Mouse (Mus musculus) right cerebral cortex, adult 18-20 months (tissue): ENCODE measurements around the gene Neurog2.

ENCODE experiments used
- DNase-seq: peaks from one replicate; pipeline ENCODE4 v3.0.0; 2022; ENCODE audit warnings: mixed read lengths

The Neurog2 gene

GRCm38 (mm10) chr3:127633080-127634032 is at the start of gene Neurog2:
Gene Neurog2 (plus strand): TSS chr3:127633135.
- peak; percentile 25 for DNase-seq

- DNase-seq = no peak
These were observed 35.8 kb upstream of the Neurog2 start for GRCm38 (mm10) chr3:127597136-127597535.

- no peak for DNase-seq
These were observed 24.8 kb upstream of the Neurog2 start for GRCm38 (mm10) chr3:127608109-127608508.

DNA sequence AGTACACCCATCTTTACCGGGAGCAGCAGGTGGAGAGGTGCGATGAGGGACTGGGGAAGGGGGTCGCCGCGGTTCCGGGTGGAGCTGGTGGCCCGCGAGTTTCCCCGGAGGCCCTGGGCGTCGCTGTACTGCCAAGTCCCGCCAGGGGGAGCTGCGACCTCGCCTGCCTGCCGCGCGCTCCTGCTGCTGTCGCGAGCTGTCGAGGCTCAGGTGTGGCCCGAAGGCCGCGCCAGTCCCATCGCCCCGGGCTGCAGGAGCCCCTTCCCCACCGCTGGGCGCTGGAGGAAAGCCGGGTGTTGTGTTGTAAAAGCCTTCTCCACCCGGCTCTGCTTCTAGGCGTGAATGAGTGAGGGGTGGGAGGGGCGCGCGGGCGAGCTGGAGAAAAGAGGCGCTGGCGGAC is 7.6 kb upstream of the Neurog2 start:
- DNase-seq = peak; percentile 24

GRCm38 (mm10) chr3:127625701-127626399 is 7.1 kb upstream of the Neurog2 start:
- no peak for DNase-seq

DNA sequence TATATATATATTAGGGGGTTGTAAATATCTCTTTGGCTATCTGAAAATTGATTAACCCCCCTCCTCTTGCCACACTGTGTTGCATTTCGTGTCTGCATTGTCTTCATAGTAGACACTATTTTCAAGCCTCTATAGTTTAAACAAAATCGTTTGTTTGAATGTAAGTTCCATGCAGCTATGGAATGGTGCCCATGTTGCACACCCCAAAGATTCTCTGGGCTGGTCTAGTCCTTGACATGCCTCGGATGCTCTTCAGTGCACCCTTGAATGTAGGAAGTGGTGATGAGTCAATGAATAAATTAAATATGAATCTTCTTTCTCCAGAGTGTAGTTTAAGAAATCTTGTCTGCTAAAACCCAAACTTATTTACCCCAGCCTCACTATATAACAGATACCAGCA is 6.4 kb upstream of the Neurog2 start:
- DNase-seq = no peak

DNA sequence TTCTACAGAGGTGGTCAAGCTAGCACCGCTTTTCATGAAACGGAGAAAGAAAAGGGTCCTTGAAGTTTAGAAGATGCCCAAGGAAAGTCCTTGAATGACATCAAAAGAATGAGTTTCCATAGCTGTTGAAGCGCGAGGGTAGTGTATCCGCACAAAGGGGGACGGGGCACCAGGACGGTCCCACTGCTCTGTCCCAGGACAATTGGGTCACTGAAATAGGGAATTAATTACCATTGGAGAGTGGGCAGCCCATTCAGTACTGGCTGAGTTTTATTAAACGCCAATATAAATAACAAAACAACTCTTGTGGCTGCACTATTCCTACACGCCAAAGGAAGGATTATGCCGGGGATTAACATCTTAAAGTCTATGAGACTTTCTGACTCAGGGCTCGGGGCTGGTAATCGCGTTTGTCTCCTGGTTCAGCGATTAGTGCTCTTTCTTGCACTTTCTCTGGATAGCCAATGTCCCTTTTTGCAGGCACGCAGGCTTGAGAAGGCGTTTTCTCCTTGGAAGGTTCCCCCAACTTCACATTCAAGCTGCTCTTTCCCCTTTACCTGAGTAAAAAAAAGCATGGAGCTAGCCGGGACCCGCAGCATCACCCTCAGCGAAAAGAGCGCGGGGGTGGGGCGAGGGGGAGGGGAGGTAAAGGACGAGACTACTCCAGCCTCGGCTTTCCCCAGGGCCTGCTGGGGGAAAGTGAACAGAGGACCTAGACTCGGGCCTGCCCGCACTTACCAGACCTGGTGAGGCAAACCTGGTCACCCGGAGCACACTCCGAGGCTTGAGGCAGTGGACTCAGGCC is 5.6 kb upstream of the Neurog2 start:
- no peak for DNase-seq

- no peak for DNase-seq
These were observed 5.0 kb upstream of the Neurog2 start for GRCm38 (mm10) chr3:127627956-127628310.

DNA sequence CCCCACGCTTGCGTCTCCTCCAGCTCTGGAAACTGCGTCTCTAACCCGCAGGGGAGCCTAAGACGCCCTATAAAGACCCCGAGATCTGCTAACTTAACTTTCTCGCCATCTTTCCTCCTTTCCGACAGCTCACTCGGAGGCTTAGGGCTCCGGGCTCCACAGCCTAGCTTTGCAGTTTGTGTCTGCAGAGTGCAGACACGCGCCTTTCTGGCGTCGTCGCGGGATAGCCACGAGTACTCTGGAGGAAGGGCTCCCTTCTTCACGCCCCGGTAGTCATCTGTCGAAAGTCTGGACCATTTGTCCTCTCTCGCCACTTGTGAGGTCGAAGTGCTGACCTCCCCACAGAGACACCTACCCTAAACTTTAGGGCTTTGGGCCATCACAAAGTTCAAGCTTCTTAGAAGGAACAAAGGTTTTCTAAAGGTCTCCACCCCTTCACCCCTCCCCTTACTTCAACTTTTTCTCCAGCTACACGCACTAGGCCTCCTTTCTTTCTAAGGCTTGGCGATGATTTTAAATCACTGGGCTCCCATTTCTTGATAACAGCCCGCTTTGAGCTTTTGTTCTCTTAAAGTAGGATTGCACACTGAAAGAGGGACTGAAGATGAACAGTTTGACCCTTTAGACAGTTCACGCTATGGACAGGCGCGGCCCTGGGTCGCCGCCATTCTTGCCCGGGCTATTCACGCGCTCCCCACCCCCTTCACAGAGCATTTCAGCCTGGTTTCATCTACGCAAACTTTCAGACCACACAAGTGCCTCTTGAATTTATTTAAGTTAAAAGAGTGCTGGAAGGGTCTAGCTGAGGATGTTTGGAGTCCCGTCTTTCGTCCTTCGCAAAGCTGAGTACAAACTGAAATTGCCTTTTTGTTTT is 4.4 kb upstream of the Neurog2 start:
- no peak for DNase-seq

DNA sequence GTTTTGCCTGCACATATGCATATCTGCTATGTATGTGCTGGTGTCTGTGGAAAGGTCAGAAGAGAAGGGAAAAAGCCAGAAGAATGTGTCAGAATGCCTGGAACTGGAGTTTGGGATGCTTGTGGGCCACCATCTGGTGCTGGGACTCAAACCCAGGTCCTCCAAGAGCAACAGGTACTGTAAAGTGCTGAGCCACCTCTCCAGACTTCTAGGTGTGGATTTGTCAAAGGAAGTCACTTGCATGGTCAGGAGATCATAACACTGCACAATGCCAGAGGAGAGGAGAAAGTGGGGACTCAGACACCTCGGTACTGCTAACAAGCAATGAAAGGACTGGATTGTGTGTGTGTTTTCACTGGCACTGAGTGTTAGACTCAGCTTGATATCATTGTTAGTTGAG is 2.7 kb upstream of the Neurog2 start:
- DNase-seq = no peak

DNA sequence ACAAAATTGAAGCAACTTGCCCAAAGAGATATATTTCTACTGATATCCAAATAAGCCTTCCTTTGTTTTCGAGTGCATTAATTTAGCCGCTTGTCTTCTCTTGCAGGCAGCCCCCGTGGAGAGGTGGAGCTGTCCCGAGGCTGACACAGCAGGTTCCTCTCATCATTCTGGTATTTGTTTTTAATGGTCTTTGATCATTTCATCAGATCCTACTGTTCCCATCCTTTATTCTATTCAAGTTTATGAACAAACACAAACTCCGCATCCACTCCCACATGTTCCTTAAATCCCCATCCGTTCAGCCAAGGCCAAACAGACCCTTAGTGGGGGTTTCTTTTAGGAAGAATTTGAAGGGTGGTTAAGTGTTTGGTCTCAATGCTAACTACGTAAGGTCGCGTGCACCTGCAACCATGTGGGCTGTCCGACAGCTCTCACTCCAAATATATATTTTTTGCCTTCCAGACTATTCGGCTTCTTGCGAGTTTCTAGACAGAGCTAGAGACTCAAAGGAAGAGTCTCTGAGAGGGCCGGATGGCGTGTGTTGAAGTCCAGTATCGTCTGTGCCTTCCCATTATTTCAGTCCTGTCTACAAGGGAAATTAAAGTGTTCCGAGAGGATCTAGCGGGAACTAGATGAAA is 2.1 kb upstream of the Neurog2 start:
- no peak for DNase-seq

DNA sequence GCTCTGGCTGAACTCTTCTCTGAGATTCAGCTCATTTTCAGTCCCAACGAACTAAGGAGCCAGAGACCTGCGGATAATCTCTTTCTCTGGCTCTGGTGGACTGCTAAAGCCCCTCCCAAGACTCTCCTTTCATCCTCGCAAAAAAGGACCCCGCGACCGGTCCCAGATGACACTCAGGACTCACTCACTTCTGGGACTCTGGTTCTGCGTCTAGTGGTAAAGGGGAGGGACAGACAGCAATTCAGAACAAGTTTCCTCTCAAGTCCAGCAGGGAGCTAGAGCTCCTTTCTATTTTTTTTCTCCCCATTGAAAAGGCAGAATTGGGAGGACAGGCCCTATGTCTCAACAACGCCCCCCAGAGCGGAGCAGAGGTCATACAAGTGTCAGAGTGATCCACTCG is 1.4 kb upstream of the Neurog2 start:
- DNase-seq = no peak

DNA sequence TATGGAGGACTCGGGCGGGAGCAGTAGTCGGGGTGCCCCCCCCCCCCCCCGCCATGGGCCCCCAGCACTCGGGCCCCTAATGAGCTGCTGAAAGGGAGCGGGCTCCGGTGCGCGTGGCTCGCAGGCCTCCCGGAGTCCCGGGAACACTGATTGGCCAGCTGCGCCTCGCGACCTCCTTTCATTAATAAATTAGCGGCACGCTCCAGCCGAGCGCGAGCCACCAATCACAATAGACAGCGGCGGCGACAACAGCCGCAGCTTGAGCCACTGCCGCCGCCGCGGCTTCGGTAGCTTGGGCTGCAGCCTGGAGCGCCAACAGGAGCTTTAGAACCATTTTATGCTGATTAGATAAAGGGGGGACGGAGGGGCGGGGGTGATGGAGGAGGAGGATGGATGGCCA is 404 bp upstream of the Neurog2 start:
- DNase-seq = no peak

DNA sequence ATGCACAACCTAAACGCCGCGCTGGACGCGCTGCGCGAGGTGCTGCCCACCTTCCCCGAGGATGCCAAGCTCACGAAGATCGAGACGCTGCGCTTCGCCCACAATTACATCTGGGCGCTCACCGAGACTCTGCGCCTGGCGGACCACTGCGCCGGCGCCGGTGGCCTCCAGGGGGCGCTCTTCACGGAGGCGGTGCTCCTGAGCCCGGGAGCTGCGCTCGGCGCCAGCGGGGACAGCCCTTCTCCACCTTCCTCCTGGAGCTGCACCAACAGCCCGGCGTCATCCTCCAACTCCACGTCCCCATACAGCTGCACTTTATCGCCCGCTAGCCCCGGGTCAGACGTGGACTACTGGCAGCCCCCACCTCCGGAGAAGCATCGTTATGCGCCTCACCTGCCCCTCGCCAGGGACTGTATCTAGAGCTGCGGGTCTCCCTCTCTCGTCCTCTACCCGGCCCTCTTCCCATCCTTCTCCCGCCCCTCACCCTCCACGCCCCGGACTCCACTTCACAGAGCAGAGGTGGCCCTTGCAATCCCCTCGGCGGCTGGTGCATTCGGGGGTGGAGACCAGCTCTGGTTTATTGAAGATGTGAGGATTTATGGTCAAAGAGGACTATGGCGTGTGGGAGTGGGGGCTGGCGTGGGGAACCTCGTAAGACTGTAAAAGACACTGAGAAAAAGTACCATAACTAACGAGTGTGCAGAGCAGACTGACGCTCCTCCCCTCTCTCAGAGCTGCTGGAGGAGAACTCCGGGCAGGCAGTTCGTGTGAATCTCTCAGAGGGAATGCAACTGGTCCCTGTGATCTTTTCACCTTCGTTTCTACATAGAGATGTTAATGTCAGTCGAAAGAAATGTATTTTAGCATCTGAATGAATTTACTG is 1.4 kb downstream of the Neurog2 start:
- peak; percentile 71 for DNase-seq

DNA sequence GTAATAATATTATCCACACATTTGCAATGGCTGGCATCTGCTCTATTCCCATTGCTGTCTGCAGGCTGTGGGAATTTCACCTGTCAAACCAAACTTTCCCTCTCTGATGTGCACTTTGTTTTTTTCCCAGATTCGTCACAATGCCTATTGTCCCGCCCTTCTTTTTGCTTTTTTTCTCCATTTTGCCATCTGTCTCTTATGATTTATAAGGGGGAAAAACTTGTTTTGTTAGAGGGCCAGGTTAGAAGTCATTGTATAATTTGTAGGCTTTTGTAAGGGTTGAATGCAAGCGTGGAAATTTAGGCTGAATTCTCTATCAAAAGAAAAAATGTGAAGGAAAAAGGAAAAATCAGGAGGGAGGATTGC is 2.0 kb downstream of the Neurog2 start:
- no peak for DNase-seq

DNA sequence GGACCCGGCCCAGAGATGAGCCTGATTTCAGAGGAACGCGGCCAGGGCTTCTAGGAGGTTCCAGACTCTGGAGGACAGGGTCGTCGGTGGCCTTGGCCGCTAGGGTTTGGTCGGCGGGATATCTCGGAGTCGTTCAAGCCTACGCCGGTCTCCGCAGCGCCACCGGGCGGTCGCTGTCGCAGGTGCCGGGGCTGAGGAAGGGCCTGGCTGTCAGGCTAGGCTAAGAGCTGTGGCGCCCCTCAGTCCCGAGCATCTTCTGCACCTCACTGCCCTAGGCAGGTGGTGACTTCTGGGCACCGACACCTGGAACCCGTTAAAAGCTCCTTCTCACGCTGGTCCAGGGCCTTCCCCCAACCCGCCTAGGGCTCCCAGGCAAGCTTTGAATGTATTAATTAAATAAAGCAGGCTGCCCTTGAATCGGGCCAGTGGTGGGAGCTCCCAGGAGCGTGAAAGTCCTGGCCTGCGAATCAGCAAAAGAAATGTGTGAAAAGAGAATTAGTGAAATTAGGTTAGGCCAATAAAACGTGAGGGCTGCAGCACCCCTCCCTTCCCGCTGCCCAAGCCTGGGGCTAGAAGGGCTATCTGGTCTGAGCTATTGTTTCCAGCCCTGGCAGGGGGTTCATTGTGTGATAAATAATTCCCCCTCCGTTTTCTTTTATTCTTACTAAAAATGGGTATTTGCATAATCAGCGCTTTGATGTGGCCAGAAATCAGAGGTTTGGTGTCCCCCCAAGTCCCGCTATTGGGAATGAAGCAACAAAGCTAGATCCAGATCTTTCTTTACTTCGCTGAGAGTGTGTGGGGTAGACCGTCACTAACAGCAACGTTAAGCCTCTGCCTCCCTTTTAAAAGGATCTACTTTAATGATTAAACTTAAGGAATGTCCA is 7.2 kb downstream of the Neurog2 start:
- DNase-seq = no peak

DNA sequence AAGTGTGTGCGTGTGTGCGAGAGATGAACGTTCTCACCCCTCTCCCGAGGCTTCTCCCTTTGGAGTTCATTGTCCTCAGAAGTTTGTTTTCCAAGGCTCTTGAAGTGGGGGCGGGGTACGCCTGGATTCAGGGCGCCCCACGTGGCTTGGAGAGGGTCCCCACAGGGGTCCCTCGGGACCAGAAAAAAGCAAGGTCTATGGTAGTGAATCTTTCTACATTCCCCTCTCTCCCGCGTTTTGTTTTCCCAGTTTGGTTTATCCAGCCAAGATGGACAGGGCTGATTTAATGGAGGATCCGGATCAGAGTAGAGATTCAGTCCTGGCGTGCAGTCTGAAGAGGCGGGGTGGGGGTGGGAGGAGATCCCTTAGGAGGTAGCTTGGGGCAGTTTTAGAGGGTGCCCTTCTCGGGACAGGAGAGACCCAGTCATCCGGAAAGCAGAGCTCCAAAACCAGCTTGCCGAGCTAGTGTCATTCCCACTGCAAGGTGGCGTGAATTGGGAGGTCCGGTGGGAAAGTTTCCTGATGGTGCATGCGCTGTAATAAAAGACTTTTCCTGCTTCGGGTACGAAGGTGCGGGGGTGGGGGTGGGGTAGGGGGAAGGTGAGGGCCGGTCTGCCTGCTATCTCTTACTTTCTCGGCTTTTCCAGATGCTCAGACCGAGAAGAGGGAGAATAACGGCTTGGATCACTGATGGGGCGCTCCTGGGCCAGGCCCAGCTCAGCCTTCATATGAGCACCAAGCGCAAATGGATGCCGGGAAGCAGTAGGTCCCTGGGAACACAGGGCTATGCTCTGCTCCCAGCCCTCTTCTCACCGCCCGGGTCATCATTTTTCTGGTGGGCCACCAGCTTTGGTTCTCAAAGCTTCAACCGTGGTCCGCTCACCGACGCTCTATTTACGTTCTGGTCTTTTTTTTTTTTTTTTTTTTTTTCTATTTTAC is 8.1 kb downstream of the Neurog2 start:
- no peak for DNase-seq

- no peak for DNase-seq
These were observed 9.3 kb downstream of the Neurog2 start for GRCm38 (mm10) chr3:127642211-127642610.
